14 mouse cellular contexts compared by ENCODE assay signal in the genomic region with DNA sequence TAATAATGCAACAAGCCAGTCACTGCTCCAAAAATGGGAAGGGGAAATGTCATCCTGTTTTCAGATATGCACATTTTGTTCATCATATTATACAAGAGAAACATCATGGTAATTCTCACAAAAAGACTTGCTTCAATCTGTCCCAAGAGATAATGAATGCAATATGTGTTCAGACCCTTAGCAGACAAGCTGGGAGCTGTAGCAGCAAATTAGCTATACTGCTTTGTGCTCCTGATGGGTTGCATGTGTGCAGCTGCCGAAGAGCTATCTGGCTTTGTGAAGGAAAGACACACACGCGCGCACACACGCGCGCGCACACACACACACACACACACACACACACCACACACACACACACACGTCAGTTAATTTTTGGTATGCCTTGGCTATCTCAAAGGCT.
DNase-seq lines count a peak whose midpoint lies in the region; ATAC-seq and TF ChIP-seq lines count a peak whose summit lies in the region.
"Had no signal": no experiment of that assay in that cellular context is flagged by ENCODE, and none has a peak within 500 bp of the region (broad histone marks: within the 10 kb centered on the region; RNA-seq: fewer than 3 reads in every experiment).

No protein-coding gene starts in this region.

- peak; percentile 9 for DNase-seq in right cerebral cortex, postnatal 4 days
- DNase-seq in right cerebral cortex, adult 18-20 months = no peak
- peak; percentile 25 for DNase-seq in limb, embryonic 11.5 days (ENCODE audit: low spot score)
- no peak for DNase-seq in stomach, postnatal 0 days (ENCODE audit: low spot score)
- no peak for DNase-seq in thymus, adult 2 months
- DNase-seq: adrenal gland, postnatal 14 days; kidney, postnatal 4 days; lung, adult 18-20 months; thymus, postnatal 14 days had no signal

- H3K27ac ChIP-seq in forebrain, embryonic 13.5 days = peak overlapping the region; percentile 19; the same call in 1 of the 2 replicates
- no peak overlapping the region for H3K27ac ChIP-seq in forebrain, embryonic 12.5 days
- no peak overlapping the region for H3K27ac ChIP-seq in limb, embryonic 11.5 days (replicated peaks; ENCODE audit: low read depth, low read length)
- H3K27ac ChIP-seq in neural tube, embryonic 15.5 days (replicated peaks) = peak overlapping the region; percentile 61
- no peak overlapping the region for H3K27ac ChIP-seq in stomach, postnatal 0 days (replicated peaks)
- H3K27ac ChIP-seq in thymus, adult 2 months (ENCODE audit: control insufficient read depth, insufficient read depth, low read length) = no peak overlapping the region
- H3K27ac ChIP-seq: limb, embryonic 13.5 days had no signal

- no peak for TF ChIP-seq POLR2A in thymus, adult 2 months (IDR thresholded peaks at IDR 0.05; ENCODE audit: control insufficient read depth, extremely low read depth, insufficient read depth, low read length, poor library complexity)

- no peak overlapping the region for H3K4me3 ChIP-seq in forebrain, embryonic 13.5 days
- H3K4me3 ChIP-seq in forebrain, embryonic 12.5 days (replicated peaks) = no peak overlapping the region
- H3K4me3 ChIP-seq in limb, embryonic 11.5 days (ENCODE audit: low read depth, low read length) = no peak overlapping the region
- H3K4me3 ChIP-seq in neural tube, embryonic 15.5 days (replicated peaks) = no peak overlapping the region
- no peak overlapping the region for H3K4me3 ChIP-seq in stomach, postnatal 0 days (ENCODE audit: low read depth, low read length)
- no peak overlapping the region for H3K4me3 ChIP-seq in thymus, adult 2 months (ENCODE audit: control insufficient read depth, insufficient read depth, low read length)
- H3K4me3 ChIP-seq: limb, embryonic 13.5 days had no signal

- H3K4me1 ChIP-seq in forebrain, embryonic 13.5 days = no peaks in the 10 kb centered on the region
- H3K4me1 ChIP-seq in forebrain, embryonic 12.5 days = no peaks in the 10 kb centered on the region
- H3K4me1 ChIP-seq in limb, embryonic 11.5 days (ENCODE audit: control insufficient read depth, insufficient read depth, low read length) = no peaks in the 10 kb centered on the region
- no peaks in the 10 kb centered on the region for H3K4me1 ChIP-seq in neural tube, embryonic 15.5 days
- H3K4me1 ChIP-seq in stomach, postnatal 0 days (replicated peaks; ENCODE audit: control insufficient read depth, insufficient read depth) = no peaks in the 10 kb centered on the region
- H3K4me1 ChIP-seq in thymus, adult 2 months (replicated peaks; ENCODE audit: control insufficient read depth, insufficient read depth, low read length) = no peaks in the 10 kb centered on the region

- TF ChIP-seq CTCF in stomach, postnatal 0 days (IDR thresholded peaks at IDR 0.05; ENCODE audit: low read depth) = no peak
- no peak for TF ChIP-seq CTCF in thymus, adult 2 months (IDR thresholded peaks at IDR 0.05; ENCODE audit: borderline replicate concordance, control insufficient read depth, extremely low read depth, insufficient read depth, low read length, poor library complexity)

- H3K9me3 ChIP-seq in forebrain, embryonic 13.5 days (replicated peaks) = no peaks in the 10 kb centered on the region
- no peaks in the 10 kb centered on the region for H3K9me3 ChIP-seq in forebrain, embryonic 12.5 days
- H3K9me3 ChIP-seq in limb, embryonic 11.5 days (ENCODE audit: control insufficient read depth, low read length) = no peaks in the 10 kb centered on the region
- no peaks in the 10 kb centered on the region for H3K9me3 ChIP-seq in neural tube, embryonic 15.5 days (replicated peaks)
- H3K9me3 ChIP-seq in stomach, postnatal 0 days (ENCODE audit: control insufficient read depth, low read length) = no peaks in the 10 kb centered on the region
- H3K9me3 ChIP-seq: limb, embryonic 13.5 days had no signal

- H3K4me2 ChIP-seq in forebrain, embryonic 13.5 days = no peak overlapping the region
- no peak overlapping the region for H3K4me2 ChIP-seq in forebrain, embryonic 12.5 days
- H3K4me2 ChIP-seq in limb, embryonic 11.5 days (ENCODE audit: low read depth, severe bottlenecking) = no peak overlapping the region
- no peak overlapping the region for H3K4me2 ChIP-seq in neural tube, embryonic 15.5 days
- no peak overlapping the region for H3K4me2 ChIP-seq in stomach, postnatal 0 days (replicated peaks; ENCODE audit: low read depth)
- H3K4me2 ChIP-seq: limb, embryonic 13.5 days had no signal

- no peak for TF ChIP-seq EP300 in stomach, postnatal 0 days (optimal IDR thresholded peaks at IDR 0.05)

- ATAC-seq in forebrain, embryonic 13.5 days = 0 out of 2 replicates have a peak, but pooled peaks have one; percentile 53
- ATAC-seq in forebrain, embryonic 12.5 days (ENCODE audit: low FRiP score) = no peak
- 0 out of 2 replicates have a peak, but pooled peaks have one; percentile 39 for ATAC-seq in limb, embryonic 11.5 days (ENCODE audit: insufficient number of reproducible peaks, low FRiP score, low TSS enrichment, low read depth)
- peak; percentile 59; the same call in 1 of the 2 replicates for ATAC-seq in neural tube, embryonic 15.5 days (ENCODE audit: low FRiP score)
- no peak for ATAC-seq in stomach, postnatal 0 days (ENCODE audit: low FRiP score, low TSS enrichment)
- ATAC-seq: intestine, embryonic 16.5 days had no signal

- no peaks in the 10 kb centered on the region for H3K36me3 ChIP-seq in forebrain, embryonic 13.5 days (ENCODE audit: poor library complexity, severe bottlenecking)
- H3K36me3 ChIP-seq in forebrain, embryonic 12.5 days (replicated peaks) = no peaks in the 10 kb centered on the region
- no peaks in the 10 kb centered on the region for H3K36me3 ChIP-seq in limb, embryonic 11.5 days (ENCODE audit: control insufficient read depth, insufficient read depth, low read length)
- no peaks in the 10 kb centered on the region for H3K36me3 ChIP-seq in neural tube, embryonic 15.5 days
- H3K36me3 ChIP-seq in stomach, postnatal 0 days (ENCODE audit: control insufficient read depth, insufficient read depth, low read length) = no peaks in the 10 kb centered on the region
- H3K36me3 ChIP-seq in thymus, adult 2 months (ENCODE audit: control insufficient read depth, insufficient read depth, low read length) = no peaks in the 10 kb centered on the region
- H3K36me3 ChIP-seq: limb, embryonic 13.5 days had no signal

- 94% methylated on average over 9 of the region's 9 CpGs for WGBS in forebrain, embryonic 13.5 days
- 83% methylated on average over 9 of the region's 9 CpGs for WGBS in forebrain, embryonic 12.5 days
- whole genome bisulfite sequencing in limb, embryonic 11.5 days = 63% methylated on average over 9 of the region's 9 CpGs
- WGBS in neural tube, embryonic 15.5 days = 80% methylated on average over 9 of the region's 9 CpGs
- 96% methylated on average over 9 of the region's 9 CpGs for WGBS in stomach, postnatal 0 days
- WGBS in thymus, adult 2 months = 97% methylated on average over 9 of the region's 9 CpGs

- no peaks in the 10 kb centered on the region for H3K27me3 ChIP-seq in forebrain, embryonic 13.5 days
- H3K27me3 ChIP-seq in forebrain, embryonic 12.5 days = no peaks in the 10 kb centered on the region
- H3K27me3 ChIP-seq in limb, embryonic 11.5 days (ENCODE audit: control insufficient read depth, insufficient read depth, low read length) = no peaks in the 10 kb centered on the region
- no peaks in the 10 kb centered on the region for H3K27me3 ChIP-seq in neural tube, embryonic 15.5 days (replicated peaks)
- no peaks in the 10 kb centered on the region for H3K27me3 ChIP-seq in stomach, postnatal 0 days (ENCODE audit: control insufficient read depth, insufficient read depth, low read length)
- H3K27me3 ChIP-seq in thymus, adult 2 months (ENCODE audit: control insufficient read depth, insufficient read depth, low read length) = no peaks in the 10 kb centered on the region
- H3K27me3 ChIP-seq: limb, embryonic 13.5 days had no signal

- H3K9ac ChIP-seq in forebrain, embryonic 13.5 days = no peak overlapping the region
- H3K9ac ChIP-seq in forebrain, embryonic 12.5 days = no peak overlapping the region
- H3K9ac ChIP-seq in limb, embryonic 11.5 days (ENCODE audit: low read length) = no peak overlapping the region
- no peak overlapping the region for H3K9ac ChIP-seq in neural tube, embryonic 15.5 days (replicated peaks)
- no peak overlapping the region for H3K9ac ChIP-seq in stomach, postnatal 0 days (ENCODE audit: low read length)
- H3K9ac ChIP-seq: limb, embryonic 13.5 days had no signal

Comparison
In these comparisons a context has a peak if more than half of its experiments do, and no peak if none do; other contexts are left out.
1. ATAC-seq: peak in forebrain, embryonic 13.5 days (single experiment), limb, embryonic 11.5 days (single experiment) and neural tube, embryonic 15.5 days (single experiment); none in forebrain, embryonic 12.5 days (single experiment) and stomach, postnatal 0 days (single experiment).
2. H3K27ac ChIP-seq: peak in forebrain, embryonic 13.5 days (single experiment) and neural tube, embryonic 15.5 days (single experiment); none in forebrain, embryonic 12.5 days (single experiment), limb, embryonic 11.5 days (single experiment), stomach, postnatal 0 days (single experiment) and thymus, adult 2 months (single experiment).
3. DNase-seq: peak in right cerebral cortex, postnatal 4 days (single experiment) and limb, embryonic 11.5 days (single experiment); none in right cerebral cortex, adult 18-20 months (single experiment), stomach, postnatal 0 days (single experiment) and thymus, adult 2 months (single experiment).